Mouse (Mus musculus) kidney, adult 2 months (tissue): ENCODE results near the gene Tbcel. TPM values are rescaled to one million over a fixed set of nuclear protein-coding genes. Genes with fewer than 3 reads are reported as not detected.

Experiments
- DNase-seq: peaks from one replicate; pipeline ENCODE4 v3.0.0; 2021
- H3K27ac ChIP-seq: fragments of 200-500 bp; 2 replicates; pipeline ENCODE4 v1.5.1; 2012; ENCODE audit warnings: low read depth, low read length, control low read depth, inconsistent platforms; ENCODE audit not compliant: insufficient read depth
- H3K27me3 ChIP-seq: fragments of 200-500 bp; replicated peaks from 2 replicates; pipeline ENCODE4 v1.6.1; 2012; ENCODE audit warnings: mild to moderate bottlenecking, moderate library complexity, low read length, inconsistent platforms; ENCODE audit not compliant: control insufficient read depth, insufficient read depth
- H3K36me3 ChIP-seq: fragments of 200-500 bp; 2 replicates; pipeline ENCODE4 v1.6.1; 2012; ENCODE audit warnings: mild to moderate bottlenecking, moderate library complexity, low read length, inconsistent platforms; ENCODE audit not compliant: control insufficient read depth, insufficient read depth
- H3K4me1 ChIP-seq: fragments of 200-500 bp; 2 replicates; pipeline ENCODE4 v1.6.1; 2011; ENCODE audit warnings: low read length; ENCODE audit not compliant: control insufficient read depth, insufficient read depth
- H3K4me3 ChIP-seq: fragments of 200-500 bp; 2 replicates; pipeline ENCODE4 v1.5.1; 2011; ENCODE audit warnings: mild to moderate bottlenecking, low read depth, low read length, control low read depth; ENCODE audit not compliant: insufficient read depth
- CTCF ChIP-seq: fragments of 200-500 bp; conservative IDR thresholded peaks from 2 replicates; pipeline ENCODE4 v1.5.1; 2011; ENCODE audit warnings: low read depth, mild to moderate bottlenecking, control low read depth, low read length, moderate library complexity, mixed read lengths; ENCODE audit not compliant: insufficient read depth, insufficient read length
- POLR2A ChIP-seq: fragments of 200-500 bp; IDR thresholded peaks from one replicate; pipeline ENCODE4 v1.6.1; 2011; ENCODE audit warnings: low read depth, low read length, control low read depth
- WGBS: fragments of 180-500 bp; shearing (Covaris S2); methylation state at CpG from one replicate; pipeline ENCODE4 v1.1.7; 2018; 5-methylcytosine and 5-hydroxymethylcytosine counted together
- polyA plus RNA-seq: library from polyadenylated mRNA; depleted of rRNA; stranded (reverse); fragments of >200 nt; gene quantifications from 2 replicates; pipeline ENCODE4 v1.2.3, GENCODE M21; 2012; rRNA removed

Tbcel gene
- polyA plus RNA-seq, 1 experiment, result 25.9 TPM

DNA sequence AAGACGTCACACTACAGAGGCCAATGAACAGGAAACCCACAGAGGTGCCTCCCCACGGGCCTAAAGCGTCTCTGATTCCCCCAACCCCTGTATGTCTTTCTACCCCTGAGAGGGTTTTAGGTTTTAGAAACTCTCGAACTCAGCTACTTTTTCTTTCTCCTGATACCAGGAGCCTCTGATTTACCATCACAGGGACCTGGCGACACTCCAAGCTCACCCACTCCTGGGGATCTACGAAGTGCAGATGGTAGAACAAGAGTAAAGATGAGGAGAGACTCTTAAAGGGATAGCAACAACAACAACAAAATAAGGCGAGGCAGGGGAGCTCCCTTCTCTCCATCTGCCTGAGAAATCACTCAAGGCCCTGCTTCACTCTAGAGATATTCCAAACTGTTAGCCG, 120.6 kb downstream of the Tbcel start:
- Histone ChIP-seq H3K27me3 (no peaks in the 10 kb centered on the region), H3K4me3 (no peak overlapping the region), H3K4me1 (no peaks in the 10 kb centered on the region), H3K36me3 (no peaks in the 10 kb centered on the region), H3K27ac (no peak overlapping the region)
- DNase-seq, result no peak
- WGBS, result 70% methylated on average over 8 of the region's 8 CpGs
- TF ChIP-seq POLR2A, result no peak

DNA sequence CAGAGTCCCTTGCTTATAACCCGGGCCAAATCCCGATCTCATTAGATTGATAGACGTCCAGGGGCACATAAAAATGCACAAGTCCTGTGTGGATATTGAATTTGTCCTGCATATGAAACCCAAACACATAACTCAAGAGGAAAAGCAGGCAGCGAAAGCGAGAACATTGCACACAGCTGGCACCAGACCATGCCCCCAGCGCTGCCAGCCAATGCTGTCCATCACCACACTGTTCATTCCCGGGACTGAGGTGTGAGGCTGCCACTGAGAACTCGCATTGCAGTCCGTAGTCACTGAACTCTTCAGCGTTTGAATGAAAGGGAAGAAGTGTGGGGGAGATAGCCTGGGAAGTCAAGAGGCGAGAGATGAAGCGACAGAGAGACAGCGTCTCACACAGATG, 122.0 kb downstream of the Tbcel start:
- Histone ChIP-seq H3K27ac (no peak overlapping the region), H3K4me3 (no peak overlapping the region), H3K27me3 (no peaks in the 10 kb centered on the region), H3K36me3 (no peaks in the 10 kb centered on the region), H3K4me1 (no peaks in the 10 kb centered on the region)
- WGBS, result 60% methylated on average over 13 of the region's 13 CpGs
- no peak for DNase-seq
- TF ChIP-seq POLR2A (no peak), CTCF (no peak)

DNA sequence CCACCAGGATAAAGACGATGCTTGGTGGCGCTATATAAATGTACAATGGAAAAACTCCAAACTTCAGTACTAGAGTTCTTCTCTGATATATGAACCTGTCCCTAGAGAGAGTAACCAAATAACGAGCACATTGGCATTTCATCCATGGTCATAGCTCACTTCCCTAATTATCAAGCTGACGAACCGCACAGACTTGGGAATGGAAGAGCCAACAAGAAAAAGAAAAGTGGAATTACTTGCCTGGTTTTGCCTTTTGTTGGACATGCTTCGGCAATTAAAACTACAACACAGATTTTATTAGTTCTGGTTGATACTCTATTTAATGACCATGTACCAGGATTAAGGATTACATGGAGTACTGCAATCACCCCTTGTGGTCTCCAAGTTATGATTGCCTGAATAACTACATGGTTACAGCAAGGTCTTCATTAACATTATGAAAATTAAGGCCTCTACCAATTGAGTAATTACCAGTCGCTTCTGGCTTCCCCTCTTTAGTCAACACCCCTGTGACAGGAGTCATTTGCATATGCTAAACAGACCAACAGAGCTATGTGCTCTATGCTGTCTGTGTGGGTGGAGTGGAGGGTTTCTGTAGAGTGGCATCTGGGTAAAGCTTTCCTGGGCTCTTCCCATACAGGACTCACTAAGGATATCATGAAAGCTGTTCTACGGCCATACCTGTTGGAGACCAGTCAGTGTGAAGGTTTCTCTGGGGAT, 124.8 kb downstream of the Tbcel start:
- Histone ChIP-seq H3K27me3 (no peaks in the 10 kb centered on the region; the same call in 1 of the 2 replicates), H3K4me3 (no peak overlapping the region), H3K27ac (no peak overlapping the region), H3K4me1 (no peaks in the 10 kb centered on the region), H3K36me3 (no peaks in the 10 kb centered on the region)
- no peak for TF ChIP-seq CTCF
- TF ChIP-seq POLR2A, result no peak
- 76% methylated on average over 8 of the region's 8 CpGs for WGBS
- DNase-seq, result no peak

DNA sequence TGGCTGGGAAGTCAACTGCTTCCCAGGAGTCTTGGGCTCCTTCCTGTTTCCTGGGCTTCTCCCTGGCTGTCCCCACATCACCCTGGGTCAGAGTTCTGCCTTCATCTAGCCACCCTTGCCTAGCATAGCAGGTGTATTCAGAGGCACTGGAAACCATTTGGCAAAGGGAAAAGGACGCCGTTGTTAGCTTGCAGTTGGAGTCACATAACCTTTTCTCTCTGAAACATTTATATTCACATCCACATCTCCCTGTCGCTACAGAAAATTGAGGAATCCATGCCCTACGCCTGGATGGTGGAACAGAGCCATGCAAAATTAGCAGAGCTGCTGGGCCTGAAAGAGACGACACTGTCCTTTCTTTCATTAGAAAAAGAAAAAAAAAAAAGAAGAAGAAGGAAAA, 125.5 kb downstream of the Tbcel start:
- DNase-seq, result no peak
- TF ChIP-seq CTCF (no peak), POLR2A (no peak)
- Histone ChIP-seq H3K36me3 (no peaks in the 10 kb centered on the region), H3K27me3 (no peaks in the 10 kb centered on the region; the same call in 1 of the 2 replicates), H3K4me3 (no peak overlapping the region), H3K27ac (no peak overlapping the region), H3K4me1 (no peaks in the 10 kb centered on the region)
- WGBS, result 74% methylated on average over 5 of the region's 5 CpGs

DNA sequence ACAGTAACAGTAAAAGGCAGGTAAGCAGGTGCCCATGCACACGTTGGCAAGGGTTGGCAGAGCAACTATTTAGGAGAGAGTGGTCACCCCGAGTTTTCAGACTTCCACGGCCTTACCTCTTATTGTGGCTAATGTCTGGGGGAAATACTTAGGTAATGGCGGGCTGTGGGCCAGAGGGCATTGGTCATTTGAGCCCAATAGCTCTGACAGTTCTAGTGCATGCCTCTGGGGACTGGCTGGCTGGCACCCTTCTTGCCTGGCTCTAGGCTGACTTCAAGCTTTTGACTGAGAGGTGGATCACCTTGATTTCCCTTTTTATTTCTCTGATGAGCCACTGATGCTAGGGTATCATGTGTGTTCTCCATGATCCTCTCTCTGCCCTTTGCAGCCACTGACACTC, 129.5 kb downstream of the Tbcel start:
- no peak for TF ChIP-seq POLR2A
- TF ChIP-seq CTCF, result no peak
- DNase-seq, result no peak
- Histone ChIP-seq H3K27me3 (no peaks in the 10 kb centered on the region; the same call in 1 of the 2 replicates), H3K4me1 (no peaks in the 10 kb centered on the region), H3K36me3 (no peaks in the 10 kb centered on the region), H3K4me3 (no peak overlapping the region), H3K27ac (no peak overlapping the region)
- WGBS, result 90% methylated on average over 4 of the region's 4 CpGs

DNA sequence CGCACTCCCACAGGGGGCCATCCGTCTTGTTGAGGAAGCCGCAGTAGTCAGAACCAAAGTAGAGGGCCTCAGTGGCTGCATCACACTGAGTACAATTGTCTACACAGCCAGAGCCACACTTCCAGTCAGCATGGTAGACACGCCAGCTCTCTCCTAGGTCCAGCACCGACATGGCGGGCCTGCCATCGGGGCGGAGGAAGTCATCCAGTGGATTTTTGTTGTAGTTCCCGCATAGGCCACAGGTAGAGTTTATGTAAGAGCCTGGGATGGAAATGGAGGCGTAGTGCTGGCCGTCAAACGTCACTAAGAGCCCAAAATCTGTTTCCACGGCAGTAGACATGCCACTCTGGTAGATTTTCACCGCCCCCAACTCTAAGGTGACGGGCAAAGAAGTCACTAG, 130.0 kb downstream of the Tbcel start:
- Histone ChIP-seq H3K27me3 (no peaks in the 10 kb centered on the region; the same call in 1 of the 2 replicates), H3K4me3 (no peak overlapping the region), H3K27ac (no peak overlapping the region), H3K4me1 (no peaks in the 10 kb centered on the region), H3K36me3 (no peaks in the 10 kb centered on the region)
- DNase-seq, result no peak
- TF ChIP-seq POLR2A (no peak), CTCF (no peak)
- 93% methylated on average over 15 of the region's 15 CpGs for WGBS

DNA sequence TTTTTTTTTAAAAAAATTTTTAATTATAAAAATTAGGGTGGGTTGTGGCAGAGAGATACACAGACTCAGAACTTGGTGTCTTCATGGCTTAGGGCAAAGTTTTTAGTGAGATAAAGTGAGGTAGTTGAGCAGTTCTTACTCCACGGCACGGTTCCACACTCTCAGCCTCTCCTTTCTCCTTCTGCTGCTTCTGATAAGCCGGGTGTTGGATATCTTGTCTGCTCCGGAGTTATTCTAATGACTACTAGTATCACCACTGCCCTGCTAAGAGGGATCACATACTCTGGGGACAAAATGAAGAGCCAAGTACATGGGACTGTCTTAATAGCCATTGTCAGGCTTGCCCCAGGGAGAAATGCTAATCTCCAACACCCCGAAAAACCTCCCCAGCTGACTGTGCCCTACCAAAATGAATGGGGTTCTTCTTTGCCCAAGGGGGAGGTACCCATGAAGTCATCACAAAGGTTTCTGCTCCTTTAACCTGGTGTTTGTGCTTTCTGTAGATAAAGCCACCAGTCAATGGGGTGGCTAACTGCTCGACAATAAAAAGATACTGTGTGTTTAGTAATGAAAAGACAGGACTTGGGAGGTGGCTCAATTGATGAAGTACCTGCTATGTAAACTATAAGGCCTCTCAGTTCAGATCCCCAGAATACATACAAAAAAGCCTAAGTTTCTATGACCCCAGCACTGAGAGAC, 135.8 kb downstream of the Tbcel start:
- H3K27ac ChIP-seq, result no peak overlapping the region
- no peaks in the 10 kb centered on the region; the same call in 1 of the 2 replicates for H3K27me3 ChIP-seq
- TF ChIP-seq POLR2A (no peak), CTCF (no peak)
- 88% methylated on average over 6 of the region's 6 CpGs for WGBS
- no peak overlapping the region for H3K4me3 ChIP-seq
- no peak for DNase-seq
- no peaks in the 10 kb centered on the region for H3K36me3 ChIP-seq
- no peaks in the 10 kb centered on the region for H3K4me1 ChIP-seq

Other genes starting within 250 kb of the Tbcel start
- 55.2 and 61.9 TPM in 2 replicates for gene Sc5d, start 243.6 kb downstream of the Tbcel start, polyA plus RNA-seq
- gene Tecta, start 107.9 kb downstream of the Tbcel start, polyA plus RNA-seq, result 0.01 and 0.08 TPM in 2 replicates